Mouse (Mus musculus) hindbrain, postnatal 0 days (tissue): Measurements from ENCODE around the gene Plcb2. TPM values are rescaled to one million over a fixed set of nuclear protein-coding genes. Genes with fewer than 3 reads are reported as not detected.

Source experiments
- ATAC-seq: fragments of 200-750 bp; cut with Nextera tagmentation; 2 replicates; pipeline ENCODE4 v1.8.0; 2017; ENCODE audit warnings: mild to moderate bottlenecking, moderate TSS enrichment, moderate library complexity
- DNase-seq: peaks from one replicate; pipeline ENCODE4 v3.0.0-alpha.2; 2015; ENCODE audit warnings: low spot score
- H3K27ac ChIP-seq: fragments of 300-500 bp; sonication (generic); 2 replicates; pipeline ENCODE4 v1.5.1; 2014; ENCODE audit warnings: mild to moderate bottlenecking
- H3K27me3 ChIP-seq: fragments of 300-500 bp; sonication (generic); 2 replicates; pipeline ENCODE4 v1.6.1; 2014; ENCODE audit warnings: low read length, mixed read lengths; ENCODE audit not compliant: insufficient read depth
- H3K36me3 ChIP-seq: fragments of 300-500 bp; sonication (generic); 2 replicates; pipeline ENCODE4 v1.6.1; 2014; ENCODE audit warnings: low read length, mixed read lengths; ENCODE audit not compliant: insufficient read depth
- H3K4me1 ChIP-seq: fragments of 300-500 bp; sonication (generic); 2 replicates; pipeline ENCODE4 v1.6.1; 2014; ENCODE audit warnings: antibody characterized with exemption, low read length, mixed read lengths; ENCODE audit not compliant: insufficient read depth
- H3K4me2 ChIP-seq: fragments of 300-500 bp; sonication (generic); 2 replicates; pipeline ENCODE4 v1.6.1; 2014; ENCODE audit warnings: low read depth, mild to moderate bottlenecking, low read length, moderate library complexity, mixed read lengths
- H3K4me3 ChIP-seq: fragments of 300-500 bp; sonication (generic); 2 replicates; pipeline ENCODE4 v1.5.1; 2014; ENCODE audit warnings: low read length
- H3K9ac ChIP-seq: fragments of 300-500 bp; sonication (generic); replicated peaks from 2 replicates; pipeline ENCODE4 v1.6.1; 2014; ENCODE audit warnings: mild to moderate bottlenecking, low read length, moderate library complexity, mixed read lengths
- H3K9me3 ChIP-seq: fragments of 300-500 bp; sonication (generic); 2 replicates; pipeline ENCODE4 v1.6.1; 2016; ENCODE audit warnings: low read length, mixed read lengths
- CTCF ChIP-seq: IDR thresholded peaks from 2 replicates; pipeline ENCODE4 v1.5.1; 2016; ENCODE audit warnings: antibody characterized with exemption, control low read depth, low read depth
- WGBS: fragments of 180-500 bp; shearing (Covaris S2); extraction: QIAGEN DNeasy Blood & Tissue Kit; methylation state at CpG from one replicate; pipeline ENCODE4 v1.1.7; 2014; 5-methylcytosine and 5-hydroxymethylcytosine counted together
- polyA plus RNA-seq: library from polyadenylated mRNA; unstranded; fragments of >200 nt; fragmentation: Nextera tagmentation; extraction: Ambion mirVana; gene quantifications from 2 replicates; pipeline ENCODE4 v1.2.1, GENCODE M21; 2015
- total RNA-seq: library from RNA; depleted of rRNA; stranded (reverse); fragments of >200 nt; gene quantifications from 2 replicates; pipeline ENCODE4 v1.2.3, GENCODE M21; 2014

Plcb2 gene
- total and polyA plus RNA-seq, 2 experiments from 2014 or later = 0.69 to 1.7 TPM

- ATAC-seq = 0 out of 2 replicates have a peak, but pooled peaks have one; percentile 34
- WGBS = 18% methylated on average over 3 of the region's 3 CpGs
- peak; percentile 58 for DNase-seq
Measured at GRCm38 (mm10) chr2:118730622-118730915, 2.3 kb upstream of the Plcb2 start.

GRCm38 (mm10) chr2:118729816-118730621 lies 1.8 kb upstream of the Plcb2 start:
- Histone ChIP-seq H3K4me1 (no peaks in the 10 kb centered on the region), H3K36me3 (no peaks in the 10 kb centered on the region), H3K4me2 (no peak overlapping the region), H3K27ac (no peak overlapping the region), H3K4me3 (no peak overlapping the region), H3K27me3 (no peaks in the 10 kb centered on the region), H3K9me3 (no peaks in the 10 kb centered on the region), H3K9ac (no peak overlapping the region)
- ATAC-seq (no peak), DNase-seq (no peak)
- TF ChIP-seq CTCF = no peak
- 26% methylated on average over 8 of the region's 8 CpGs for WGBS

More at GRCm38 (mm10) chr2:118730622-118730915, 2.3 kb upstream of the Plcb2 start:
- H3K27me3 ChIP-seq = no peaks in the 10 kb centered on the region
- H3K9ac ChIP-seq = no peak overlapping the region
- H3K4me3 ChIP-seq = no peak overlapping the region
- no peak overlapping the region for H3K27ac ChIP-seq
- TF ChIP-seq CTCF = peak; percentile 67
- no peak overlapping the region for H3K4me2 ChIP-seq
- no peaks in the 10 kb centered on the region for H3K36me3 ChIP-seq
- no peaks in the 10 kb centered on the region for H3K9me3 ChIP-seq
- no peaks in the 10 kb centered on the region for H3K4me1 ChIP-seq

- H3K9ac ChIP-seq = no peak overlapping the region
- no peaks in the 10 kb centered on the region for H3K36me3 ChIP-seq
- H3K4me1 ChIP-seq = no peaks in the 10 kb centered on the region
- H3K4me3 ChIP-seq = no peak overlapping the region
- ATAC-seq (no peak), DNase-seq (no peak)
- 66% methylated on average over 4 of the region's 4 CpGs for WGBS
- H3K4me2 ChIP-seq = no peak overlapping the region
- no peak overlapping the region for H3K27ac ChIP-seq
- H3K27me3 ChIP-seq = no peaks in the 10 kb centered on the region
- H3K9me3 ChIP-seq = no peaks in the 10 kb centered on the region
- TF ChIP-seq CTCF = no peak
Measured at GRCm38 (mm10) chr2:118729194-118729593, 956 bp upstream of the Plcb2 start.

GRCm38 (mm10) chr2:118727911-118728310 lies 327 bp downstream of the Plcb2 start:
- TF ChIP-seq CTCF = no peak
- H3K4me3 ChIP-seq = no peak overlapping the region
- H3K9me3 ChIP-seq = no peaks in the 10 kb centered on the region
- no peak overlapping the region for H3K27ac ChIP-seq
- no peaks in the 10 kb centered on the region for H3K4me1 ChIP-seq
- no peaks in the 10 kb centered on the region for H3K27me3 ChIP-seq
- no peaks in the 10 kb centered on the region for H3K36me3 ChIP-seq
- no peak for DNase-seq
- no peak overlapping the region for H3K4me2 ChIP-seq
- no peak overlapping the region for H3K9ac ChIP-seq
- 36% methylated on average over 9 of the region's 9 CpGs for WGBS
- no peak for ATAC-seq

GRCm38 (mm10) chr2:118726873-118727272 lies 1.4 kb downstream of the Plcb2 start:
- WGBS = 84% methylated on average over 2 of the region's 2 CpGs
- Histone ChIP-seq H3K4me3 (no peak overlapping the region), H3K27me3 (no peaks in the 10 kb centered on the region), H3K4me1 (no peaks in the 10 kb centered on the region), H3K9me3 (no peaks in the 10 kb centered on the region), H3K9ac (no peak overlapping the region), H3K27ac (no peak overlapping the region), H3K36me3 (no peaks in the 10 kb centered on the region), H3K4me2 (no peak overlapping the region)
- ATAC-seq (no peak), DNase-seq (no peak)
- TF ChIP-seq CTCF = no peak

GRCm38 (mm10) chr2:118725511-118725910 lies 2.7 kb downstream of the Plcb2 start:
- no peak overlapping the region for H3K4me3 ChIP-seq
- H3K4me2 ChIP-seq = no peak overlapping the region
- H3K27ac ChIP-seq = no peak overlapping the region
- no peak overlapping the region for H3K9ac ChIP-seq
- H3K36me3 ChIP-seq = no peaks in the 10 kb centered on the region
- H3K4me1 ChIP-seq = no peaks in the 10 kb centered on the region
- ATAC-seq (no peak), DNase-seq (no peak)
- 86% methylated on average over 4 of the region's 4 CpGs for WGBS
- no peak for TF ChIP-seq CTCF
- H3K9me3 ChIP-seq = no peaks in the 10 kb centered on the region
- H3K27me3 ChIP-seq = no peaks in the 10 kb centered on the region
